Mouse (Mus musculus): ENCODE data around the gene Hist3h2a.
"Not testable (repeated sequence)": the region's sequence is repeated elsewhere in the genome, so short reads cannot be mapped to it uniquely, and the experiment has no call there.

Gene Hist3h2a

GRCm38 (mm10) chr11:58947798-58948528, 6.5 kb upstream of the Hist3h2a start:
- DNase-seq (ENCODE audit: extremely low read depth, low read depth, low spot score): no peak

GRCm38 (mm10) chr11:58948542-58949479, 5.7 kb upstream of the Hist3h2a start, which contains the start of gene Hist3h2ba:
Gene Hist3h2ba (plus strand): TSS chr11:58948920.
- DNase-seq (ENCODE audit: extremely low read depth, low read depth, low spot score): no peak

DNA sequence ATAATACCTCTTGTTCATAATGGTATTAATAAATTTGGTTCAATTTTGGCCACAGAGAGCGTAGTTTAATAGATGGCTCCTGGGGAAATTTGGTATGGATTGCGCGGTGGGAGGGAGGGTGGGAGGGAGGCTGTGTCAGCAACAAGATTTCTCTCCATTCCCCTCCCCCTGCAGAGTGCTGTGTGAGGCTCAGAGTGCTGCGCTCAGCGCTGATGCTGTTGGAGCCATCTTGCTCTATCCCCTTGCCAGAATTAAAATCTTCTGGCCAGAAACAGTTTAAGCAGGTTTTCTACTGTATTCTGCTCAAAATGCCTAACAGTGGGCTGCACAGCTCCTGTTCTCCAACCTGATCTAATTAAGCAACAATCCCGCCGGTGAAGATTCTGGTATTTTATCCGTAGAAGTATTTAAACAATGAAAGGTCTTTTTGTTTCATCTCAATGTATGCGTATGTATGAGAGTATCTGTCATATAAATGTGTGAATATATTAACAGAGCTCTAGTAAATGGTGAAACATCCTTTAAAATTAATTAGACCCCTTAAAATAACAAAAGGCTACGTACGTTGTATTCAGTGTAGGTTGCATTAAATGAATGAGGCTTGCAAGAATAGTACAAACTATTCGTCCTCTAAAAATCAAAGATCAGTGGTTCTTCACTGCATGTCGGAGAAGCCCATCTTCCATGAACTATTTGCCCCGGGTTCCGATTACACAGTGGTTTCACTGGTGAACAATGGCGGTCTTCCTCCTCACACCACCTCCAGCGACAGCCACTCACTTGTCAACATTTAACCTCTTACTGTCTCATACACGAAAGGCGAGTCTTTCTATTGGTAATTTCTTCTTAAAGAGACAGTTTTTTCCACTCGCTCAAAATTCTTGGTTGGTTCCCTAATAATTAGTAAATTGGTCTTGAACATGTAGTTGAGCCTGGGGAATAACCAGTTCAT, 4.7 kb upstream of the Hist3h2a start:
- DNase-seq (ENCODE audit: extremely low read depth, low read depth, low spot score): no peak

GRCm38 (mm10) chr11:58951210-58951609, 3.3 kb upstream of the Hist3h2a start:
- no peak for DNase-seq (ENCODE audit: extremely low read depth, low read depth, low spot score)

DNA sequence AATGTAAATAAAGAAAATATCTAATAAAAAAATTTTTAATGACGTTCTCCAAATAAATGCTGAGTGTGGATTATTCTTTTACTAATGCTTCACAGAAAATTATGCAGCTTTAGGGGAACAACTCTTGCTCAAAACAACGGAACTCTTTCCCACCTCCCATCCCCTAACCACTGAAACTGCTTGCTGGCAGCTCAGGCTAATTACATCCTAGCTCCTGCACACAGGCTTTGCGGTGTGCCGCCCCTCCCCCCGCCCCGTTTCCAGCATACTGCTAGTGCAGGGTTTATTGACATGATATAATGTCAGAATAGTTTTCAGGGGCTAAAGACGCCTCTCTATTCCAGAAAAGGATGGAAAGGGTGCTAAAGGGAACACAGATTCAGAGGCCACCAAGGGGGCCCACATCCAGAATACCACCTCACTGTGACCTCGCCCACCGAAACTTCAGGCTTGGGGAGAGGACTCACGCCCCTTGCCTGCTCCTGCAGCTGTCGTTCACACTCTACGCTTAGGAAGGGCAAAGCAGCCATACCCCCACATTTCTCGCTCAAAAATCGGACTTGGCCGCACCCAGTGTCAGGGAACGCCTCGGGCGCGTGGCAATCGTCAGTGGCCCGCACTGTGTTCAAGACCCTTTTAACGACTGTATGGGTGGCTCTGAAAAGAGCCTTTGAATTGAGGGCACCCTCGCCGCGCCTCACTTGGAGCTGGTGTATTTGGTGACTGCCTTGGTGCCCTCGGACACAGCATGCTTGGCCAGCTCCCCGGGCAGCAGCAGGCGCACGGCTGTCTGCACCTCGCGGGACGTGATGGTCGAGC, 925 bp upstream of the Hist3h2a start:
- no peak for DNase-seq (ENCODE audit: extremely low read depth, low read depth, low spot score)

DNA sequence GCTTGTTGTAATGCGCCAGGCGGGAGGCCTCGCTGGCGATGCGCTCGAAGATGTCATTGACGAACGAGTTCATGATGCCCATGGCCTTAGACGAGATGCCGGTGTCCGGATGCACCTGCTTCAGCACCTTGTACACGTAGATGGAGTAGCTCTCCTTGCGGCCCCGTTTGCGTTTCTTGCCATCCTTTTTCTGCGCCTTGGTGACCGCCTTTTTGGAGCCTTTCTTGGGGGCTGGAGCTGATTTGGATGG, 390 bp upstream of the Hist3h2a start:
- not testable (repeated sequence) for DNase-seq (ENCODE audit: extremely low read depth, low read depth, low spot score)

GRCm38 (mm10) chr11:58955143-58955867, 820 bp downstream of the Hist3h2a start:
- DNase-seq (ENCODE audit: extremely low read depth, low read depth, low spot score): no peak

DNA sequence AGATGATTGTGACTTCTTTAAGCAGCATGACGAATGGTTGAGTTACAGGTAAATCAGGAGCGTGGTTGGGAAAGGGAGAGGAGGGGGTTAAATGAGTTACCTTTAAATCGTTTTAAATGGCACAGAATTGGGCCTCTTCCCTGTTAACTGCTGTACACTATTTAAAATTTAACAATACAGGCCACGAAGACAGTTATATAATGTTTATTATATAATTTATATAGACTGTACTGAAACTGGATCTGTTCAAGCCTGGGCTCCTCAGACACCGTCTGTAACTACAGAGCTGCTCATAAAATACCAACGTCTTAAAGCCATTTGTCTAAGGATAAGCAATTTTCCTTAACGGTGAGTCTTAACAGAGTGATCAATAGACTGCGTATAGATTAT, 1.4 kb downstream of the Hist3h2a start:
- DNase-seq (ENCODE audit: extremely low read depth, low read depth, low spot score): no peak

GRCm38 (mm10) chr11:58957226-58957914, 2.9 kb downstream of the Hist3h2a start:
- DNase-seq (ENCODE audit: extremely low read depth, low read depth, low spot score): no peak

DNA sequence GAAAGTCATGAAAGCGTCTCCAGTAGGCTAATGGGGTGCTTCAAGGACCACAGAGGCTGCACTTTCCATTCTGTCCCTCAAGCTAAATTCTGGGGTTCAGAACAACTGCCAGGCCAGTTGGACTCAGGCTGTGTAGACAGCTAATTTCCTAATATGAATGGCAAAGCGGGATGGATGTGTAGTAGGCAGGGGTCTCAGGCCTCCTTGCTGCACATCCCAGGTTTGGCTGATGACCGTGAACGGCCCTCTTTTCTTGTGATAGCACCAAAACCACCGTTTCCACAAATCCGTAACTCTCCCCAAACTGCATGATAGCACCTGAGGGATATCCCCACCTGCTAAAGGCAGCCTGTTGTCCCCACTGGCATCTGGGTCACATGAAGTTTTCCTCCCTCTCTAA, 4.1 kb downstream of the Hist3h2a start:
- DNase-seq (ENCODE audit: extremely low read depth, low read depth, low spot score): no peak

- DNase-seq (ENCODE audit: extremely low read depth, low read depth, low spot score): no peak
These were observed 4.8 kb downstream of the Hist3h2a start for GRCm38 (mm10) chr11:58959186-58959825.

GRCm38 (mm10) chr11:58959921-58960465, 5.5 kb downstream of the Hist3h2a start:
- DNase-seq (ENCODE audit: extremely low read depth, low read depth, low spot score): no peak

GRCm38 (mm10) chr11:58961364-58962177, 7.1 kb downstream of the Hist3h2a start:
- DNase-seq (ENCODE audit: extremely low read depth, low read depth, low spot score): no peak

DNA sequence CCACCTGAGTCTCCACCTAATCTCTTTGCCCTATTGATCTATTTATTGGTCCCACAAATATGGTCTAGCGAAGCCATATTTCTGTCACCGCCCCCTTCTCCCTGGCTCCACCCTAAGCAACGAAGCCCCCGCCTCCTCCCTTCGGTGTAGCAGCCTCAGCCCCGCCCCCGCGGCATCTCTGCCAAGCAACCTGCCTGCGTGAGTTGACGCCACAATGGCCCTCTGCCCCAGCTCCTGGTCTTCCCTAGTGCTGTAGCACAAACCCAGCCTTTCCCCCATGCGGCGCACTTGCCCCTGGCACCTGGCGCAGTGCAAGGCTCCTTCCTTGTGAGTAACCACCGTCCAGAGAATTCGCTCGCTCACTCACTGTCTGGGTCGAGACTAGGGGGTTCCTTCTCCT, 9.1 kb downstream of the Hist3h2a start:
- no peak for DNase-seq (ENCODE audit: extremely low read depth, low read depth, low spot score)

DNA sequence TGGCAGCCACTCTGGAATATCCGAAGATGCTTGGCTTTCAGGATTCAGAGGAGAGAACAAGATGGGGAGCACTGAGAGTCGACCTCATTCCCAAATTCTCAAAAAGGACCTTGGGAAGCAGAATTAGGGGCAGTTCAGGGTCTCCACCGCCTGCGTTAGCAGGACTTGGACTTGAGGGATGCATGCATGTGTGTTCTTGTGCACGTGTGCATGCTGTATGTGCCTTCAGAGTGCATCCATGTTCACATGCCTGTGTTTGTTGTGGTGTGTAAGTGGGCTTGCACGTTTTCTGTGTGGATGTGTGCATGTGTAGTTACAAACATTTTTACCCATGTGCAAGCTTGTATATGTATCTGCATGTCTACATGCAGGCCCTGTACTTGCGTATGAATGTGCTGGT, 9.7 kb downstream of the Hist3h2a start:
- no peak for DNase-seq (ENCODE audit: extremely low read depth, low read depth, low spot score)

GRCm38 (mm10) chr11:58965001-58965760, 10.7 kb downstream of the Hist3h2a start:
- DNase-seq (ENCODE audit: extremely low read depth, low read depth, low spot score): no peak

DNA sequence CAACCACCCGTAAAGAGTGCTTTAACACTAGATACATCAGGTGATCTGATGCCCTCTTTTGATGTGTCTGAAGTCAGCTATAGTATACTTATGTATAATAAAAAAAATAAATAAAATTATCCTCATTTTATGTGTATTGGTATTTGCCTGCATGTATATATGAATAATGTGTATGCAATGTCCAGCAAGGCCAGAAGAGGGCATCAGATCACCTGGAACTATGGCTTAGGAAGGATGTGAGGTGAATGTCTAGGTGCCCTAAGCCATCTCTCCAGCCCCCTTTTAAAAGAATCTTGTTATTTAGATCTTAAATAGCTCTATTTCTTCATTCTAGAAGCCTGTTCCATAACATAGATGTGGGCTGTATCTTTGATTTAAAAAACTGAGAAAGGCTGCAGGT, 12.9 kb downstream of the Hist3h2a start:
- no peak for DNase-seq (ENCODE audit: extremely low read depth, low read depth, low spot score)
